Mouse (Mus musculus): ENCODE measurements around the gene Gcfc2. TPM values are rescaled to one million over a fixed set of nuclear protein-coding genes. Genes with fewer than 3 reads are reported as not detected.

Gene Gcfc2
- total RNA-seq (2021), result 1 to 10 TPM; 2.5 to 2.8 TPM
- long read RNA-seq, experiment 1, full-length matches to known transcripts, result 1 of 2 reads
- long read RNA-seq, experiment 1, partial matches to known transcripts, result 0 of 2 reads
- long read RNA-seq, experiment 1, other reads (novel, unspliced or antisense), result 1 of 2 reads
- long read RNA-seq, experiment 2, partial matches to known transcripts, result 1 of 2 reads
- long read RNA-seq, experiment 2, other reads (novel, unspliced or antisense), result 1 of 2 reads

DNA sequence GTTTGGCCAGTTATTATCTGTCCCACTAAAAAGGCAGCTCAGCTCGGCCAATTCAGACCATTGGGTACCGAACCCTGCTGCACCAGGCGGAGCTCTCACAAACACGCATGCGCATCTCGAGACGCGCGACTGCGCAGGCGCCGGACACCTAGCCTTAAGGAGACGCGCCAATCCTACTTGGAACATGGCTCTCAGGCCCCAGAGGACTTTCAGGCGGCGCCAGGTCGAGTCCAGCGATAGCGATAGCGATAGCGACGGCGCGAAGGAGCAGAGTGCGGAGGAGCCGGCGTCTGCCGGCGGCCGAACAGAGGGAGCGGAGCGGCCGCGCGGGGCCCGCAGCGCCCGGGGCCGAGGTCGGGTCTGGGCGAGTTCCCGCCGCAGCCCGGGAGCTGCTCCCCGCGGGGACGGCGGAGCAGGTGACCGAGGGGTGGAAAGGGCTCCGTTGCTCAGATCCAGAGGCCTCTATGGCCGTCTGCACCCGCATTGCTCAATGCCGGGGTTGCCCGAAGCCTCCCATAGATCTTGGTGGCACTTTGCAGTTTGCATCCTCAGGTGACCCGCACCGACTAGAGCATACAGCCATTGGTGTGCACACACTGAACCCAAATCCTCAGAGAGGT, at the start of gene Gcfc2:
Gene Gcfc2 (plus strand): TSS at position 147 of the 620 bp plus-strand sequence.
- peak; percentile 90 for DNase-seq
- intact Hi-C loops (cut with DNase I; ENCODE audit: low total_unique reads), result no loop called here

DNA sequence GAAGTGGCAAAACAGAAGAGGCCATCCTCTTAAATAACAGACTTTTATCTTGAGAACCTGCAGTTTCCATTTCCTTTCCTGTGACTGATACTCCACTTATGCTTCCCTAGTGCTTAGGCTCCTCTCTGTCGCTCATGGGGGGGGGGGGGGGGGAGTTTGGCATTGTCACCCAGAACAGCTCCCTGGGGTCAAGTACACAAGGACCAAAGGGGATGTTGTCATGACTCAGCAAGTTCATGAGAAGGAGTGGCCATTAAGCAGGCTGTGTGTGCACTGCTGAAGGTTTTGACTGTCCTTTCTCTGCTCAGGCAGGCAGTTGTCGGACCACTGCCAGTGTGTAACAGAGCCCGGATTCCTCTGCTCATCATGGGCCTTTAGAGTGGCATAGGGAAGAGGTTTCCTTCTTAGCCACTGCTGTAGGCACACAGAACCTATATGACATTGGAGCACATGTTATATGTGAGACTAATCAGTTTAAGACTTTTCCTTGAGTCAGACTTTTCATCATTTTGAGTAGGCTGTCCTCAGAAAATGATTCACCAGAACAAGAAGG, 27.7 kb upstream of the Gcfc2 start:
- intact Hi-C loops (cut with DNase I; ENCODE audit: low total_unique reads), result no loop called here
- DNase-seq, result no peak

- intact Hi-C loops (cut with DNase I; ENCODE audit: low total_unique reads), result no loop called here
- DNase-seq, result no peak
Measured at GRCm38 (mm10) chr6:81910302-81910855, 13.1 kb upstream of the Gcfc2 start.

DNA sequence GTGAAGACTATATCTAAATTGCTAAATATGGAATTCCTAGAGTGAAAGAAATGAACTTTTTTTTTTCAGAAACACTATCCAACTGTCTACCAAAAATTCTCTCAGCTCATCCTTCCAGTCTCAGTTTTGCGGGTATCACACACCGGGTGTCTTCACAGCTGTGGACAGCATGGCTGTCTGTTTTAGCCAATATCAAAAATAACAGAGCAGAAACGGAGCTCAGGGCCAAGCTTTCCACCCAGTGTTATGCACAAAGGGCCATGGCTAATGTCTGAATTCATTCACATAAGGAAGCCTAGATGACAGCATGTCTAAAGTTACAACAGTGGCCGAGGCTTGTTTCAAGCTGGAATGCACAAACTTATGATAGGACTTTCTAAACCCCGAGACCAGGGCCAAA, 12.2 kb upstream of the Gcfc2 start:
- intact Hi-C loops (cut with DNase I; ENCODE audit: low total_unique reads), result no loop called here
- no peak for DNase-seq

DNA sequence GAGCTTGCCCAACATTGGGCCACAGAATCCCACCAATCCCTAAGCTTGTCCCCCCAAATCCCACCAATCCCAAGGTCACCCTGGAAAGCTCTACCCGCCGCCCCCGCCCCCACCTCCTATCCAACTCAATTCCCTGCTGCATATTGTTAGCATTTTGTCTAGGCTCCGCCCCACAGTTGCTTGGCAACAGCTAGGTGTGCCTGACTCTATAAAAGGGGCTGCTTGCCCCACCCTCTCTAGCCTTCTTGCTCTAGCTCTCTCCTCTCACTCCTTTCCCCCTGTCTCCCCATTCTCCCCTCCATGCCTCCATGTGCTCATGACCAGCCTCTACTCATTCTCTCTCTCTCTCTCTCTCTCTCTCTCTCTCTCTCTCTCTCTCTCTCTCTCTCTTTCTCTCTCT, 11.8 kb upstream of the Gcfc2 start:
- DNase-seq, result no peak
- intact Hi-C loops (cut with DNase I; ENCODE audit: low total_unique reads), result no loop called here

DNA sequence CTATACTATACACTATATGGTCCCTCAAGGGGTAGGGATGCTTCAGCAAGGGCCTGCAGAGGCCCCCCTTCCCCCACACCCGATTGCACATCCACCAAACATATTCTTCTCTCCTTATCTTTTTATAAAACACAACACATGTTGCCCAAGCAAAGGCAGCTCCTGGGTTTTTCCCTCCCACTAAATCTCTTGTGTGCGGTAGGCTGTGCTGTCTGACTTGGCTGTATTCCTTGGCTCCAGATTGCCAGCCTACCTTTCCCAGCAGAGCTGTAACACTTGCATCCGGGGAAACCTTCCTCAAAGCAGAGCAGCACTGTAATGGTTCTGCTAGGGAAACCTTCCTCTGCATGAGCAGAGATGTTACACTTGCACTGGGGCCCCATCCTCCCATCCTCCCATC, 11.3 kb upstream of the Gcfc2 start:
- intact Hi-C loops (cut with DNase I; ENCODE audit: low total_unique reads), result no loop called here
- DNase-seq, result no peak

- DNase-seq, result no peak
- intact Hi-C loops (cut with DNase I; ENCODE audit: low total_unique reads), result no loop called here
Measured at GRCm38 (mm10) chr6:81924304-81924703, 835 bp downstream of the Gcfc2 start.

DNA sequence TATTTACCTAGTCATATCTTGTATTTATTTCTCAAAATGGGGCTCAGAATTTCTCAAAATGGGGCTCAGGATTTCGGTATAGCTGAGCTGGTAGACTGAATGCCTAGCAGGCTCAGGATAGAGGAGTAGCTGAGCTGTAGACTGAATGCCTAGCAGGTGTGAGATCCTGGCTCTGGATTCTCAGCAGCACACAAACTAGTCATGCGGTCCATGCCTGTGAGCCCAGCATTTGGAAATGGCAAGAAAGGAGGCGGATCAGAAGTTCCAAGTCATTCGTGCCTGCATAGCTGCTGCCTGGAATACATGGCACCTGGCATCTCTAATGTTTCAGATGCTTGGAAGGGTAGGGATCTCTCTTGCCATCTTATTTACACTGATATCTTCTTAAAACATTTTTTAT, 5.9 kb downstream of the Gcfc2 start:
- DNase-seq, result no peak
- intact Hi-C loops (cut with DNase I; ENCODE audit: low total_unique reads), result no loop called here

- intact Hi-C loops (cut with DNase I; ENCODE audit: low total_unique reads), result no loop called here
- DNase-seq, result no peak
Measured at GRCm38 (mm10) chr6:81933281-81933680, 9.8 kb downstream of the Gcfc2 start.

GRCm38 (mm10) chr6:81941718-81942117, 18.2 kb downstream of the Gcfc2 start:
- intact Hi-C loops (cut with DNase I; ENCODE audit: low total_unique reads), result no loop called here
- DNase-seq, result no peak

GRCm38 (mm10) chr6:81943281-81943680, 19.8 kb downstream of the Gcfc2 start:
- intact Hi-C loops (cut with DNase I; ENCODE audit: low total_unique reads), result no loop called here
- DNase-seq, result no peak

DNA sequence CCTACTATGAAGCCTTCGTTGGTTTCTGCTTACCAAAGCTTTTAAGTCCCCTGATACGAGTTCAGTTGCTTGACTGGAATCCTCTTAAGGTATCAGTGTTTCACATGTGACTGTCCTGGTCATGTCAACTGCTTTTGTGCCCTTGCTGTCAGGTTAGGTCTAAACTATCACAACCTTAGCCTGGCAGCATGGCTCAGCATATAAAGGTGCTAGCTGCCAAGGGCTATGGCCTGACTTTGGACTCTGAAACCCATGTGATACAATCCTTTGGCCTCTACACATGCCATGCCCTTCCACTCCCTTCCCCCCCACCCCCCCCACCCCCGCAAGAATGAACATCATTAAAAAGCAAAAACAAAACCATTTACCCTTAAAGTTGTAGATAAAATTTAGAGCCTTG, 21.0 kb downstream of the Gcfc2 start:
- DNase-seq, result no peak
- intact Hi-C loops (cut with DNase I; ENCODE audit: low total_unique reads), result no loop called here

- intact Hi-C loops (cut with DNase I; ENCODE audit: low total_unique reads), result no loop called here
- DNase-seq, result no peak
Measured at GRCm38 (mm10) chr6:81946906-81947305, 23.4 kb downstream of the Gcfc2 start.

DNA sequence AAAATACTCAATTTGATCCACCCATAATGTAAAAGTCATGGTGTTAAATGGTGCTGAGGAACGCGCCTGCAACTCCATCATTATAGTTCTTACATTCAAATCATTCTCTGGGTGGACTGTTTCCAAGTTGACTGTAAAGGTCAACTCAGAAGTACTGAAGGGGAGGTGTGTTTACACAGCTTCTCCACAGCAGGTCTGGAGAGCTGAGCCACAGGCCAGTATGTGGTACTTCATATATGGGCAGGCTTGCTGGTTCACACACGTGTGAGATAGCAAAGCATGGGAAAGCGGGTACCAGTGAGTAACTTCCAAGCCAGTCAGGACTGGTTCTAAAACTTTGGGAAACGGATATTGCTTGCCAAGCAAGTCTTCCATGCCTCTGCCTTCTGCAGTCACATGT, 31.7 kb downstream of the Gcfc2 start:
- no peak for DNase-seq
- intact Hi-C loops (cut with DNase I; ENCODE audit: low total_unique reads), result no loop called here

GRCm38 (mm10) chr6:81956399-81956798, 32.9 kb downstream of the Gcfc2 start:
- intact Hi-C loops (cut with DNase I; ENCODE audit: low total_unique reads), result no loop called here
- DNase-seq, result no peak

- intact Hi-C loops (cut with DNase I; ENCODE audit: low total_unique reads), result no loop called here
- DNase-seq, result no peak
Measured at GRCm38 (mm10) chr6:81957992-81958391, 34.5 kb downstream of the Gcfc2 start.

DNA sequence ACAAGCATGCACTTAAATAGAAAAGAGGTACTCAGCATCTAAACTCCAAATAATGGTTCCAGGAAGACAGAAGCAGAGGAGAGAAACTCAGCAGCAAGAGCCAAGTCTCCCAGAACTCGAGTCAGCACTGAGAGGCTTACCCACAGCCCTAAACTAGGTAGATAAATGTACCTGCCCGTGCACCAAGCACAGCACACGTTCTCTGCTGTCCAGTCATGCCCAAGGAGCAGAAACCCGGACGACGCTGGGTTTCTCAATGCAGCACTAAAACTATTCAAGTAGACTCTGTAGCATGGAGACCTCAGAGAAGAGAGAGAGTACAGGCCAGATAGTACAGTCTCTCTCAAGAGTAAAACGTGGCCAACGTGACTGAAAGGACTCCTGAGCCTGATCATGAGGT, 36.4 kb downstream of the Gcfc2 start:
- intact Hi-C loops (cut with DNase I; ENCODE audit: low total_unique reads), result no loop called here
- no peak for DNase-seq

- intact Hi-C loops (cut with DNase I; ENCODE audit: low total_unique reads), result no loop called here
- no peak for DNase-seq
Measured at GRCm38 (mm10) chr6:81960284-81960683, 36.8 kb downstream of the Gcfc2 start.

GRCm38 (mm10) chr6:81965296-81966067, 42.0 kb downstream of the Gcfc2 start, which contains the start of gene Mrpl19:
Mrpl19 (minus strand) TSS chr6:81965958.
- intact Hi-C loops (cut with DNase I; ENCODE audit: low total_unique reads), result no loop called here
- DNase-seq, result peak; percentile 87

- no peak for DNase-seq
- intact Hi-C loops (cut with DNase I; ENCODE audit: low total_unique reads), result no loop called here
Measured at GRCm38 (mm10) chr6:81966068-81966544, 42.6 kb downstream of the Gcfc2 start.

Measured in gastrocnemius, postnatal 14 days (tissue).